Mouse (Mus musculus) kidney, postnatal 25 days (tissue): ENCODE data around the gene Ddb1.
"Not testable (repeated sequence)": the region's sequence is repeated elsewhere in the genome, so short reads cannot be mapped to it uniquely, and the experiment has no call there.

Experiments
- DNase-seq, 2 experiments: peaks; one replicate each; pipeline ENCODE4 v3.0.0; 2021; ENCODE audit warnings: mixed read lengths in 2 of 2

Gene Ddb1

DNA sequence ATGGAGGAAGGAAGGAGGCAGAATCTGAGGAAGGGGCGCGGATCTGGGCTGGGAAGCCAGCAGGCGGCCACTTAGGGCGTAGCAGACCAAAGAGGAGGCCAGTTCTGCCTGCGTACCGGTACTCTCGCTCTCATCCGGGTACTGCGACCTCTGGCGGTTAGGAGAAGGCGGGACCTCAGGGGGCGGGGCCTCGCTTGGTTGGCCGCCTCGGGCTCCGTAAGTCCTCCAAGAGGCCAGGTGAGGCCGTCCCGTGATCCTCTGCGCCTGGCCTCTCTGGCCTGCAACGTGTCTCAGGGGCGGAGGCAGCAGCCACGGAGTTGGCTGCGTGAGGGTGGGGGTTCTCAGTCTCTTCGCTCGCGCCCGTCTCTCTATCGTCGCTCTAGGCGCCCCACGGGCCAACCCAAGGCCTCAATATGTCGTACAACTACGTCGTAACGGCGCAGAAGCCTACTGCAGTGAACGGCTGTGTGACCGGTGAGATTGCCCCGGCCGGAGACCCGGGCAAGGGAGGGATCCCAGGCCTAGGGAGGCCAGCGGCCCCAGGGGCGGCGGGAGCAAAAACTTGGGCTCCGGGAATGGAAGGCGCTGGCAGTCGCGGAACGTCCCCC lies at the start of gene Ddb1, which contains the start of gene Tkfc:
TSS of gene Ddb1 (plus strand) at position 35 of the 608 bp plus-strand sequence.
TSS of gene Tkfc (minus strand) at position 362 of the 608 bp plus-strand sequence.
- peak; percentile 99 for DNase-seq

- peak; percentile 86 to 94 for DNase-seq
Observed at GRCm38 (mm10) chr19:10555624-10556510, 49.3 kb upstream of the Ddb1 start, which contains the start of gene Tmem216. TSS of gene Tmem216 (minus strand) at chr19:10556238.

GRCm38 (mm10) chr19:10557001-10557400 lies 48.1 kb upstream of the Ddb1 start:
- no peak for DNase-seq

DNA sequence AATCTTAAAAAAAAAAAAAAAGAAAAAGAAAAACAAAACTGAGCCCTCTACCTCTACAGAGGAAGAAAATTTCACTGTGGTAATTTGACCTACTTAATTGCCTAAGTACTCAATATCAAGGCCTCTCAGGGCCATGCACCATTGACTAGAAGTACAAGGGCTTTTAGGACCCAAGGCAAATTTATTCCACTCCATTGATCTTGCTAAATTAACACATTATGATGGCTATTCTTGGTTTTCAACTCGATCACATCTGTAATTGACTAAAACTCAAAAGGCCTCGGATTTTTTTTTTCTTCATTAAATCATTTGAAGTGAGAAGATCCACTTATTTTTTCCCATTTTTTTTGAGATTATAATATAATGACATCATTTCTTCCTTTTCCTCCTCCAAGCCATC lies 47.7 kb upstream of the Ddb1 start:
- DNase-seq: no peak

- not testable (repeated sequence) for DNase-seq
Observed at GRCm38 (mm10) chr19:10557837-10558375, 47.2 kb upstream of the Ddb1 start.

GRCm38 (mm10) chr19:10560108-10560507 lies 45.0 kb upstream of the Ddb1 start:
- peak in 1 of 2 experiments; percentile 32 for DNase-seq

GRCm38 (mm10) chr19:10561558-10562314 lies 43.4 kb upstream of the Ddb1 start:
- DNase-seq: peak in 1 of 2 experiments; percentile 15

- DNase-seq: no peak
Observed at GRCm38 (mm10) chr19:10562351-10562750, 42.8 kb upstream of the Ddb1 start.

DNA sequence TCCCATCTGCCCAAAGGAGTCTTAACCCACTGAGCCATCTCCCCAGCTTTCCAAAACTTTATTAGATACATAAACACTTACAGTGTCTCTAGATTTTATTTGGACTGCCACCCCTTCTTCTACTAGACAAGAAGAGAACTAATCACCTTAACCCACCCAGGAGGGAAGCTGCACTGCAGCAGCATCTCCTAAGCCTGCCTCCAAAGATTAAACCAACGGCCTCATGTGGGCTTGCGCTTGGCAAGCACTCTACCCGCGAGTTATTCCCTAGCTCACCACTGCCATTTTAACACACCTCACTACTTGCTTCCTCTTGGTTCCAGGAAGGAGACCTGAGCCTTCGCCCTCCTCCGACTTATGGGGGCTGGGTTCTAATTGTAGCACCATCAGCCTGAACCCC lies 40.8 kb upstream of the Ddb1 start:
- DNase-seq: no peak

- no peak for DNase-seq
Observed at GRCm38 (mm10) chr19:10565217-10565616, 39.9 kb upstream of the Ddb1 start.

GRCm38 (mm10) chr19:10569627-10570026 lies 35.5 kb upstream of the Ddb1 start:
- DNase-seq: no peak

DNA sequence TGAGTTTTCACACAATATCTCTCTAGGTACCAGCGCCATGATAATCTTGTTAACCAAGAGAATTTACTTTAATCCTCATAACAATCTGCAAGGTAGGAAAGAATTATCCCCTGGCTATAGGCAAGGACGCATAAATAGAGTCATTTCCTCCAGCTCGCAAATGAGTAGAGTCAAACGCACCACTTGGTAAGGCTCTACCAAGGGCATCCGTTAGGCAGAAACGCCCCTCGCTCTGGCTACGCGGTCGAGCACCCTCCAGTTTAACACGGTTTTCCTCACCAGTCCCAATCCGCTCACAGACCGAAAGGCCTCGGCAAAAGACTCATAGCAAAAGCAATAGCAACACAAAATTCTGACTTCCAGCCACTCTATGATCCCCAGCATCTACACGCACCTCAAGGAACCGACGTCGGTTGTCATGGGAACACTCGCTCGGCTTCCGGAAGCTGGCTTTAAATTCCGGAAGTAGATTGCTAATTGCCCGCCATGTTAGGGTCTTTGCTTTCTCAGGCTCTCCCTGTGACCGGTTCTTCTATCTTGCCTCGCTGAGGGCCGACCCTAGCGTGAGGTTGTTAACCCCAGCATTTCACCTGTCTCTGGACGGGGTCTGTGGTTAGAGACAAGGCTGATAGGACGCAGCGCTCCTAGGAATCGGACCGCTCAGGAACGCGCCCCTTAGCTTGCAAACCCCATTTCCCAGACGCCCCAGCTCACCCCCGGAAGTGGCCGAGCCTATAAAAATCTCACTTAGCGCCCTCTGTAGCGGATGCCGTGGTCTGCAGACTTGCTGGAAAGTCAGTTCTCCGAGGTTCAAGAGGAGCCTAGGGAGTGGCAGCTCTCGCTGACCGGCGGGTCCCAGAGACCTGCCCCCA lies 28.2 kb upstream of the Ddb1 start, which contains the start of the genes Cyb561a3 and Tmem138:
TSS of gene Cyb561a3 (plus strand) at position 483 of the 872 bp plus-strand sequence.
TSS of gene Tmem138 (minus strand) at position 673 of the 872 bp plus-strand sequence.
- peak; percentile 93 to 95 for DNase-seq

- no peak for DNase-seq
Observed at GRCm38 (mm10) chr19:10580102-10580501, 25.0 kb upstream of the Ddb1 start.

- no peak for DNase-seq
Observed at GRCm38 (mm10) chr19:10580761-10581160, 24.4 kb upstream of the Ddb1 start.

- no peak for DNase-seq
Observed at GRCm38 (mm10) chr19:10581984-10582383, 23.1 kb upstream of the Ddb1 start.

DNA sequence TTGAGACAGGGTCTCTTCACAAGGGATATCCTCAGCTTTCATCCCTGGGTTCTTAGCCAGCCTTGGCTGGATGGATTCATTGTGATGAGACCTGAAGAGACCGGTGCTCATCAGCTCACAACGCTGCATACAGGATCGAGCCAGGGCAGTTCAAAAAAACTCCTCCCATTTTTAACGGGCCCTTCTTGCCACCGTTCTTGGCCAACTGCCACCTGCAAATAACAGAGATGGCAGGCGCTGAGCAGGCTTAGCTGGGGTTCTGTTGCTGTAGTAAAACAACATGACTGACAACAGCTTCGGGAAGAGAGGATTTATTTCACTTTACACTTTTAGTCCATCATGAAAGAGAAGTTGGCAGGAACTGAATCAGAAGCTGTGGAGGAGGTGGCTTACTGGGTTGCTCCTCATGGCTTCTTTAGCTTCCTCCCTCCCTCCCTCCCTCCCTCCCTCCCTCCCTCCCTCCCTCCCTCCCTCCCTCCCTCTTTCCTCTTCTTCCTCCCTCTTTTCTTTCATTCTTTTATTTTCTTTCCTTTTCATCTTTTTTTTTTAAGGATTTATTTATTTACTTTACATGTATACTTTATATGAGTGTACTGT lies 21.5 kb upstream of the Ddb1 start:
- no peak for DNase-seq

DNA sequence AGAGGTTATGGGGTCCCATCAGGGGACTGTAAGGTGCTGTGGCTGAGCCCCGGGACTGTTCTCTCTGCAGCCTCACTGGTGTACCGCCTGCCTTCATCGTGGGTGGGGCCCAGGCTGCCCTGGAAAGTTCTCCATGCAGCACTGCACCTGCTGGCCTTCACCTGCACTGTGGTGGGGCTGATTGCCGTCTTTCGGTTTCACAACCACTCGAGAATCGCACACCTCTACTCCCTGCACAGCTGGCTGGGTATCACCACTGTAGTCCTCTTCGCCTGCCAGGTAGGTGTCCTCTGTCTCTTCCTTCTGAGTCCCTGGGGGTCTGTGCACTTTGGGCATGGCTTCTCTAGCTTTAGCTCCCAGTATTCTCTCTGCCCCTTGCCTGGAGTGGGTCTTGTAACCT lies 20.0 kb upstream of the Ddb1 start:
- DNase-seq: peak in 1 of 2 experiments; percentile 39

DNA sequence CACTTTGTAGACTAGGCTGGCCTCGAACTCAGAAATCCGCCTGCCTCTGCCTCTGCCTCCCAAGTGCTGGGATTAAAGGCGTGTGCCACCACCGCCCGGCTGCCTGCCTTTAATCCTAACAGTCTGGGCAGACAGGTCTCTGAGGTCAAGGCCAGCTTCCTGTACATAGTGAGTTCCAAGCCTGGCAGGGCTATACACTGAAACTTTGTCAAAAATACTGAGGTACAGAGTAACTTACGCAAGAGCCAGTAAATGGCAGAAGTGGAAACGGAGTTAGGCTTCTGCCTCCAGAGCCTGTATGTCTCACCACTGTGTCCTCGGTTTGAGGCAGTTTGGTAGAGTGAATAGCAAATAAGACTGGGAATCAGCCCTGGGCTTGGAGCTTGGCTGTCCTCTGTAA lies 17.9 kb upstream of the Ddb1 start:
- DNase-seq: no peak

DNA sequence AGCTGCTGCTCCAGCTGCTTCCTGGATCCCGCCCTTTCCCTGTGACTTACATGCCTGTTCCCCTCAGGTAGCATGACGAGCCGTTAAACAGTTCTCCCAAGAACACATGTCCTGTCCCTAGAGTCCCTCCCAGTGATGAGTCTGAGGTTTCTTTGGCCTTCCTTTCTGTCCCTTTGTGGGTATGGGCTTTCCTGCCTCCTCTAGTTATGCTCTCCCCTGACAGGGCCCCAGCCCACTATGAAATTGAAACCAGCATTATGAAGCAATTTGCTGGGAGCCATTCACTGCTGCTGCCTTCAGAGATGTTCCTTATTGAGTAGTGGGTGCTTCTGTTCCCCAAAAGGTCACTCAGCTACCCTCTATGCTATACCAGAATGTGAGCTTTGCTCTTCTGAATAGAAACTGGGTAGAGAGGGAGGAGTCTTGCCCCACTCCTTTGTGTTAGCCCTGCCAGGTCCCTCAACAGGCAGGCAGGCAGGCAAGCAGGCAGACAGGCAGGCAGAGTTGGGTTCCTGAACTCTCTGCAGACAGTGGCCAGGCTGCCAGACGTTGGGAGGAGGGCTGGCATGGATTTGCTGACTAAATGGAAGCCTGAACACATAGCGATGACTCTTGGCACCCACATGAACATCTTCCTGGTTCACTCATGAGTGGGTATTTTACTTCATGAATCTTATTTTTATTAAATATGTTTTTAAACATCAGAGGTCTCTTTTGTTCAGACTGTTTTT lies 15.8 kb upstream of the Ddb1 start:
- no peak for DNase-seq

DNA sequence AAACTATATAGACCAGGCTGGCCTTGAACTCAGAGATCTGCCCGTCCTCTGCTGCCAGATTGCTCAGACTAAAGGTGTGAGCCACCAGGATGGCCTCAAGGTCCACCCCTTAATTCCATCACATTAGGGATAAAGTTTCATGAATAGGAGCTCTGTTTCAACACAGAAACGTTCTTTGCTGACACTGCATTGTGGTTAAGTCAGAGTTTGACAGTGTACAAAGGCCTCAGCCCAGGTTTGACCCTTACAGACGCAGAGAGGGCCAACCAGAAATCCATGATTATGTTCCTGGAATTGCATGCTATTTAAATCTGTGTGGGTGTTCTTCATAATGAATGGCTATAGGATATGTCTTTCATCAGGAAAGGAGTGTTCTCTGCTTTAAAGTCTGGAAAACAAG lies 14.8 kb upstream of the Ddb1 start:
- DNase-seq: no peak
